Comparison of ENCODE assay signal across 26 mouse cellular contexts in genomic region chr16:26251027-26251426, GRCm38 (mm10).
A peak's percentile ranks its signal among the peaks of the same experiment; 100 is the strongest.
DNase-seq lines count a peak whose midpoint lies in the region; ATAC-seq and TF ChIP-seq lines count a peak whose summit lies in the region.
"Had no signal": no experiment of that assay in that cellular context is flagged by ENCODE, and none has a peak within 500 bp of the region (broad histone marks: within the 10 kb centered on the region; RNA-seq: fewer than 3 reads in every experiment).

No protein-coding gene starts in this region.

- TF ChIP-seq CTCF in hindbrain, postnatal 0 days (IDR thresholded peaks at IDR 0.05; ENCODE audit: low read depth) = peak; percentile 34; the same call in 1 of the 2 replicates
- no peak for TF ChIP-seq CTCF in liver, adult 2 months (IDR thresholded peaks at IDR 0.05; ENCODE audit: low read depth, low read length)
- TF ChIP-seq CTCF in CH12.LX (conservative IDR thresholded peaks at IDR 0.05 in 1 of 2, IDR thresholded peaks at IDR 0.05 in 1 of 2; ENCODE audit: low read depth in 2 of 2, low read length in 2 of 2) = peak in 1 of 2 experiments; percentile 43; a peak in 2 of 4 replicates

- H3K79me2 ChIP-seq in liver, adult 2 months (ENCODE audit: control insufficient read depth, insufficient read depth, low read length) = no peaks in the 10 kb centered on the region
- H3K79me2 ChIP-seq in CH12.LX (replicated peaks; ENCODE audit: control insufficient read depth, extremely low read depth, insufficient read depth, poor library complexity, severe bottlenecking) = no peaks in the 10 kb centered on the region

- in situ Hi-C loops in CH12.LX (cut with MboI; ENCODE audit: low pct_ligation_motif_present, low pct_unique_long_range_greater_than_20kb, low sequenced_read_pairs) = loop anchor here (5.0 kb wide), 1 partner anchor 191 kb away; no protein-coding TSS in a partner anchor

- H3K36me3 ChIP-seq in hindbrain, postnatal 0 days (ENCODE audit: insufficient read depth, low read length) = no peaks in the 10 kb centered on the region
- H3K36me3 ChIP-seq in hindbrain, embryonic 13.5 days = no peaks in the 10 kb centered on the region
- no peaks in the 10 kb centered on the region for H3K36me3 ChIP-seq in liver, adult 2 months (ENCODE audit: control insufficient read depth, insufficient read depth, low read length)
- H3K36me3 ChIP-seq in CH12.LX (replicated peaks in 1 of 2; ENCODE audit: control insufficient read depth in 1 of 2, insufficient read depth in 1 of 2, low read length in 1 of 2) = no peaks in the 10 kb centered on the region
- H3K36me3 ChIP-seq: embryonic facial prominence, embryonic 12.5 days; embryonic facial prominence, embryonic 15.5 days; G1E; heart, embryonic 12.5 days; heart, embryonic 15.5 days; hindbrain, embryonic 10.5 days had no signal

- no peak overlapping the region for H3K4me3 ChIP-seq in hindbrain, postnatal 0 days (ENCODE audit: low read length)
- no peak overlapping the region for H3K4me3 ChIP-seq in hindbrain, embryonic 13.5 days
- H3K4me3 ChIP-seq in liver, adult 2 months (ENCODE audit: insufficient read depth, low read depth, low read length) = no peak overlapping the region
- H3K4me3 ChIP-seq in CH12.LX (replicated peaks in 1 of 3; ENCODE audit: low read depth in 2 of 3, low read length in 2 of 3, poor library complexity in 1 of 3) = no peak overlapping the region
- H3K4me3 ChIP-seq: embryonic facial prominence, embryonic 12.5 days; embryonic facial prominence, embryonic 15.5 days; gastrocnemius, adult 2 months; heart, embryonic 12.5 days; heart, embryonic 15.5 days; hindbrain, embryonic 10.5 days had no signal

- ATAC-seq in hindbrain, postnatal 0 days = no peak
- no peak for ATAC-seq in hindbrain, embryonic 13.5 days (ENCODE audit: low FRiP score)
- ATAC-seq: forebrain, embryonic 14.5 days; forebrain, postnatal 0 days had no signal

- H3K9ac ChIP-seq in hindbrain, postnatal 0 days (replicated peaks; ENCODE audit: low read length) = no peak overlapping the region
- no peak overlapping the region for H3K9ac ChIP-seq in hindbrain, embryonic 13.5 days
- H3K9ac ChIP-seq in liver, adult 2 months (ENCODE audit: low read depth, low read length) = no peak overlapping the region
- H3K9ac ChIP-seq in CH12.LX (ENCODE audit: insufficient read depth, low read depth) = no peak overlapping the region
- H3K9ac ChIP-seq: embryonic facial prominence, embryonic 12.5 days; embryonic facial prominence, embryonic 15.5 days; forebrain, postnatal 0 days; heart, embryonic 12.5 days; heart, embryonic 15.5 days; hindbrain, embryonic 14.5 days had no signal

- H3K4me2 ChIP-seq in hindbrain, postnatal 0 days (ENCODE audit: low read depth, low read length) = no peak overlapping the region
- no peak overlapping the region for H3K4me2 ChIP-seq in hindbrain, embryonic 13.5 days
- H3K4me2 ChIP-seq in CH12.LX (ENCODE audit: insufficient read depth, low read depth, poor library complexity, severe bottlenecking) = no peak overlapping the region
- H3K4me2 ChIP-seq: embryonic facial prominence, embryonic 12.5 days; embryonic facial prominence, embryonic 15.5 days; heart, embryonic 12.5 days; heart, embryonic 15.5 days; hindbrain, embryonic 14.5 days had no signal

- 73% methylated on average over 2 of the region's 2 CpGs for WGBS in hindbrain, postnatal 0 days
- WGBS in hindbrain, embryonic 13.5 days = 76% methylated on average over 2 of the region's 2 CpGs
- WGBS in liver, adult 2 months = 70% methylated on average over 2 of the region's 2 CpGs

- TF ChIP-seq EP300 in CH12.LX (IDR thresholded peaks at IDR 0.05; ENCODE audit: low read length) = no peak

- peak; percentile 5 for DNase-seq in hindbrain, postnatal 0 days (ENCODE audit: low spot score)
- peak; percentile 10 for DNase-seq in liver, adult 2 months (ENCODE audit: extremely low read depth, low read depth, low spot score)
- DNase-seq in liver = no peak
- DNase-seq in CH12.LX (ENCODE audit: extremely low read depth) = no peak
- DNase-seq in right cerebral cortex, adult 2 months (ENCODE audit: low spot score in 2 of 2) = no peak
- DNase-seq: adrenal gland, adult 2 months; adrenal gland, postnatal 14 days; cerebellum, adult 11 months; cerebellum, adult 2 months; cerebellum, adult 9-11 months; cerebellum, postnatal 25 days; forebrain, postnatal 0 days; gastrocnemius, adult 2 months; gastrocnemius, postnatal 14 days; heart, adult 11 months; heart, postnatal 10 days; heart, postnatal 36 days had no signal

- no peaks in the 10 kb centered on the region for H3K9me3 ChIP-seq in hindbrain, postnatal 0 days (ENCODE audit: low read length)
- H3K9me3 ChIP-seq in hindbrain, embryonic 13.5 days = no peaks in the 10 kb centered on the region
- H3K9me3 ChIP-seq in CH12.LX (replicated peaks; ENCODE audit: low read length) = no peaks in the 10 kb centered on the region
- H3K9me3 ChIP-seq: embryonic facial prominence, embryonic 12.5 days; embryonic facial prominence, embryonic 15.5 days; heart, embryonic 12.5 days; heart, embryonic 15.5 days; hindbrain, embryonic 10.5 days had no signal

- dilution Hi-C loops in CH12.LX (cut with MboI; ENCODE audit: extremely low pct_ligation_motif_present, extremely low pct_unique_long_range_greater_than_20kb, low sequenced_read_pairs) = no loop called here

- TF ChIP-seq POLR2A in liver, adult 2 months (IDR thresholded peaks at IDR 0.05; ENCODE audit: extremely low read depth, insufficient read depth, low read length) = no peak
- TF ChIP-seq POLR2A in CH12.LX (IDR thresholded peaks at IDR 0.05; ENCODE audit: low read depth, low read length) = no peak

- TF ChIP-seq RAD21 in CH12.LX (IDR thresholded peaks at IDR 0.05; ENCODE audit: low read depth, low read length) = peak; percentile 37

- no peak overlapping the region for H3K27ac ChIP-seq in hindbrain, postnatal 0 days
- H3K27ac ChIP-seq in hindbrain, embryonic 13.5 days = no peak overlapping the region
- no peak overlapping the region for H3K27ac ChIP-seq in liver, adult 2 months (replicated peaks; ENCODE audit: insufficient read depth, low read depth, low read length)
- no peak overlapping the region for H3K27ac ChIP-seq in CH12.LX (ENCODE audit: insufficient read depth, low read depth)
- H3K27ac ChIP-seq: embryonic facial prominence, embryonic 12.5 days; gastrocnemius, adult 2 months; heart, embryonic 15.5 days; hindbrain, embryonic 10.5 days; hindbrain, embryonic 14.5 days had no signal

- no peaks in the 10 kb centered on the region for H3K4me1 ChIP-seq in hindbrain, postnatal 0 days (ENCODE audit: insufficient read depth, low read length)
- H3K4me1 ChIP-seq in hindbrain, embryonic 13.5 days (replicated peaks) = no peaks in the 10 kb centered on the region
- H3K4me1 ChIP-seq in liver, adult 2 months (ENCODE audit: control insufficient read depth, insufficient read depth, low read length) = peaks cover 11% of the 10 kb centered on the region; the same call in 1 of the 2 replicates
- peaks cover 0 to 5% of the 10 kb centered on the region in 2 experiments; a peak in 2 of 4 replicates for H3K4me1 ChIP-seq in CH12.LX (ENCODE audit: control insufficient read depth in 1 of 2, insufficient read depth in 2 of 2)
- H3K4me1 ChIP-seq: embryonic facial prominence, embryonic 12.5 days had no signal

- no peaks in the 10 kb centered on the region for H3K27me3 ChIP-seq in hindbrain, postnatal 0 days (ENCODE audit: insufficient read depth, low read length)
- H3K27me3 ChIP-seq in hindbrain, embryonic 13.5 days = no peaks in the 10 kb centered on the region
- H3K27me3 ChIP-seq in liver, adult 2 months (ENCODE audit: control insufficient read depth, insufficient read depth, low read length) = no peaks in the 10 kb centered on the region
- no peaks in the 10 kb centered on the region for H3K27me3 ChIP-seq in CH12.LX (replicated peaks)
- H3K27me3 ChIP-seq: embryonic facial prominence, embryonic 12.5 days; embryonic facial prominence, embryonic 15.5 days; heart, embryonic 12.5 days; heart, embryonic 15.5 days had no signal

TF ChIP-seq in CH12.LX, 34 proteins besides CTCF, POLR2A, EP300 and RAD21:
- TF ChIP-seq MEF2A (IDR thresholded peaks at IDR 0.05; ENCODE audit: borderline replicate concordance, low read depth, low read length) (no peak), KAT2A (IDR thresholded peaks at IDR 0.05; ENCODE audit: insufficient replicate concordance, low read length) (no peak), SMC3 (IDR thresholded peaks at IDR 0.05; ENCODE audit: low read depth, low read length) (peak; percentile 24)

Comparison
In these comparisons a context has a peak if more than half of its experiments do, and no peak if none do; other contexts are left out.
1. DNase-seq: peak in hindbrain, postnatal 0 days (single experiment) and liver, adult 2 months (single experiment); none in liver (single experiment), CH12.LX (single experiment) and right cerebral cortex, adult 2 months (0 of 2).